Mouse (Mus musculus): ENCODE results near the gene Mslnl.
"Not testable (repeated sequence)": the region's sequence is repeated elsewhere in the genome, so short reads cannot be mapped to it uniquely, and the experiment has no call there.

The Mslnl gene

GRCm38 (mm10) chr17:25741471-25741870, 5.6 kb downstream of the Mslnl start:
- in situ Hi-C loops (cut with MboI; ENCODE audit: low sequenced_read_pairs), result not testable (repeated sequence)

GRCm38 (mm10) chr17:25743831-25744230, 8.0 kb downstream of the Mslnl start:
- in situ Hi-C loops (cut with MboI; ENCODE audit: low sequenced_read_pairs), result no loop called here

- in situ Hi-C loops (cut with MboI; ENCODE audit: low sequenced_read_pairs), result no loop called here
Measured at GRCm38 (mm10) chr17:25744311-25744710, 8.5 kb downstream of the Mslnl start.

- in situ Hi-C loops (cut with MboI; ENCODE audit: low sequenced_read_pairs), result no loop called here
Measured at GRCm38 (mm10) chr17:25748238-25748637, 12.4 kb downstream of the Mslnl start.

- in situ Hi-C loops (cut with MboI; ENCODE audit: low sequenced_read_pairs), result no loop called here
Measured at GRCm38 (mm10) chr17:25749314-25749713, 13.5 kb downstream of the Mslnl start.

- in situ Hi-C loops (cut with MboI; ENCODE audit: low sequenced_read_pairs), result no loop called here
Measured at GRCm38 (mm10) chr17:25751446-25751845, 15.6 kb downstream of the Mslnl start.

GRCm38 (mm10) chr17:25754241-25754640, 18.4 kb downstream of the Mslnl start, which contains the start of gene Msln:
TSS of gene Msln (minus strand) at chr17:25754378.
- in situ Hi-C loops (cut with MboI; ENCODE audit: low sequenced_read_pairs), result no loop called here

- in situ Hi-C loops (cut with MboI; ENCODE audit: low sequenced_read_pairs), result no loop called here
Measured at GRCm38 (mm10) chr17:25755086-25755485, 19.2 kb downstream of the Mslnl start.

- in situ Hi-C loops (cut with MboI; ENCODE audit: low sequenced_read_pairs), result no loop called here
Measured at GRCm38 (mm10) chr17:25755627-25756377, 20.0 kb downstream of the Mslnl start.

GRCm38 (mm10) chr17:25756378-25757242, 20.8 kb downstream of the Mslnl start:
- in situ Hi-C loops (cut with MboI; ENCODE audit: low sequenced_read_pairs), result no loop called here

- in situ Hi-C loops (cut with MboI; ENCODE audit: low sequenced_read_pairs), result no loop called here
Measured at GRCm38 (mm10) chr17:25757691-25758090, 21.8 kb downstream of the Mslnl start.

- in situ Hi-C loops (cut with MboI; ENCODE audit: low sequenced_read_pairs), result no loop called here
Measured at GRCm38 (mm10) chr17:25760148-25760547, 24.3 kb downstream of the Mslnl start.

GRCm38 (mm10) chr17:25761561-25761970, 25.7 kb downstream of the Mslnl start:
- in situ Hi-C loops (cut with MboI; ENCODE audit: low sequenced_read_pairs), result no loop called here

GRCm38 (mm10) chr17:25762591-25762990, 26.7 kb downstream of the Mslnl start:
- in situ Hi-C loops (cut with MboI; ENCODE audit: low sequenced_read_pairs), result no loop called here

- in situ Hi-C loops (cut with MboI; ENCODE audit: low sequenced_read_pairs), result no loop called here
Measured at GRCm38 (mm10) chr17:25765886-25766285, 30.0 kb downstream of the Mslnl start.

- in situ Hi-C loops (cut with MboI; ENCODE audit: low sequenced_read_pairs), result no loop called here
Measured at GRCm38 (mm10) chr17:25769331-25769730, 33.5 kb downstream of the Mslnl start.

- in situ Hi-C loops (cut with MboI; ENCODE audit: low sequenced_read_pairs), result no loop called here
Measured at GRCm38 (mm10) chr17:25773549-25774120, 37.8 kb downstream of the Mslnl start, which contains the start of gene Narfl. TSS of gene Narfl (plus strand) at chr17:25773776.

GRCm38 (mm10) chr17:25775318-25776062, 39.6 kb downstream of the Mslnl start:
- in situ Hi-C loops (cut with MboI; ENCODE audit: low sequenced_read_pairs), result no loop called here

- in situ Hi-C loops (cut with MboI; ENCODE audit: low sequenced_read_pairs), result no loop called here
Measured at GRCm38 (mm10) chr17:25777948-25778347, 42.1 kb downstream of the Mslnl start.

- in situ Hi-C loops (cut with MboI; ENCODE audit: low sequenced_read_pairs), result no loop called here
Measured at GRCm38 (mm10) chr17:25781339-25781738, 45.5 kb downstream of the Mslnl start.

GRCm38 (mm10) chr17:25783086-25783485, 47.2 kb downstream of the Mslnl start:
- in situ Hi-C loops (cut with MboI; ENCODE audit: low sequenced_read_pairs), result no loop called here
